In genomic region chr5:33431173-33432005, GRCm38 (mm10) we compare ENCODE assay signal across 9 mouse cellular contexts. TPM values are rescaled to one million over a fixed set of nuclear protein-coding genes. Genes with fewer than 3 reads are reported as not detected.
DNase-seq lines count a peak whose midpoint lies in the region; ATAC-seq and TF ChIP-seq lines count a peak whose summit lies in the region.
"Had no signal": no experiment of that assay in that cellular context is flagged by ENCODE, and none has a peak within 500 bp of the region (broad histone marks: within the 10 kb centered on the region; RNA-seq: fewer than 3 reads in every experiment).

No protein-coding gene starts in this region.

- H3K4me3 ChIP-seq in gastrocnemius, adult 2 months = peak overlapping the region; percentile 63
- H3K4me3 ChIP-seq in brown adipose tissue, adult 24 weeks (ENCODE audit: insufficient read depth, low read depth, low read length) = peak overlapping the region; percentile 43
- H3K4me3 ChIP-seq in hindbrain, embryonic 11.5 days (ENCODE audit: low read depth, low read length) = peak overlapping the region; percentile 30
- H3K4me3 ChIP-seq in midbrain, embryonic 14.5 days (replicated peaks; ENCODE audit: low read depth, low read length) = peak overlapping the region; percentile 17; the same call in 1 of the 2 replicates

- WGBS in hindbrain, embryonic 11.5 days = under 1% methylated on average over 77 of the region's 77 CpGs
- WGBS in midbrain, embryonic 14.5 days = under 1% methylated on average over 77 of the region's 77 CpGs

- no peaks in the 10 kb centered on the region for H3K36me3 ChIP-seq in hindbrain, embryonic 11.5 days (ENCODE audit: control insufficient read depth, insufficient read depth, low read length)
- no peaks in the 10 kb centered on the region for H3K36me3 ChIP-seq in midbrain, embryonic 14.5 days (ENCODE audit: control insufficient read depth, insufficient read depth, low read length)

- peaks cover 4% of the 10 kb centered on the region; the same call in 1 of the 2 replicates for H3K4me1 ChIP-seq in brown adipose tissue, adult 24 weeks (ENCODE audit: control insufficient read depth, insufficient read depth, insufficient read length, low read length)
- peaks cover 28% of the 10 kb centered on the region for H3K4me1 ChIP-seq in hindbrain, embryonic 11.5 days (replicated peaks; ENCODE audit: control insufficient read depth, insufficient read depth, low read length)
- peaks cover 16% of the 10 kb centered on the region for H3K4me1 ChIP-seq in midbrain, embryonic 14.5 days (ENCODE audit: control insufficient read depth, insufficient read depth, low read length)

- H3K9me3 ChIP-seq in hindbrain, embryonic 11.5 days (ENCODE audit: control insufficient read depth, low read length) = no peaks in the 10 kb centered on the region
- no peaks in the 10 kb centered on the region for H3K9me3 ChIP-seq in midbrain, embryonic 14.5 days (ENCODE audit: control insufficient read depth, low read length)

- H3K9ac ChIP-seq in hindbrain, embryonic 11.5 days (ENCODE audit: low read depth, low read length) = 0 out of 2 replicates have a peak overlapping the region, but pooled peaks have one; percentile 11
- no peak overlapping the region for H3K9ac ChIP-seq in midbrain, embryonic 14.5 days (replicated peaks; ENCODE audit: low read length)

- H3K4me2 ChIP-seq in hindbrain, embryonic 11.5 days (replicated peaks; ENCODE audit: low read depth, low read length) = peak overlapping the region; percentile 44
- H3K4me2 ChIP-seq in midbrain, embryonic 14.5 days (ENCODE audit: low read length) = peak overlapping the region; percentile 30

- ATAC-seq in hindbrain, embryonic 11.5 days (ENCODE audit: low FRiP score) = no peak
- ATAC-seq in midbrain, embryonic 14.5 days (ENCODE audit: low FRiP score, low TSS enrichment) = no peak

- H3K27ac ChIP-seq in gastrocnemius, adult 2 months = no peak overlapping the region
- no peak overlapping the region for H3K27ac ChIP-seq in brown adipose tissue, adult 24 weeks (replicated peaks; ENCODE audit: low read depth, low read length)
- H3K27ac ChIP-seq in hindbrain, embryonic 11.5 days (ENCODE audit: low read depth, low read length) = no peak overlapping the region
- no peak overlapping the region for H3K27ac ChIP-seq in midbrain, embryonic 14.5 days (replicated peaks; ENCODE audit: low read depth, low read length)

- TF ChIP-seq CTCF in gastrocnemius, adult 2 months (IDR thresholded peaks at IDR 0.05) = no peak

- intact Hi-C loops in gastrocnemius, adult 2 months (cut with DNase I) = no loop called here

- no peak for DNase-seq in gastrocnemius, adult 2 months
- DNase-seq in gastrocnemius, postnatal 4 days (ENCODE audit: low spot score in 2 of 2) = no peak
- DNase-seq in hindbrain, embryonic 11.5 days (ENCODE audit: low spot score) = peak; percentile 61
- DNase-seq in midbrain, embryonic 14.5 days = peak; percentile 44
- DNase-seq in urinary bladder, postnatal 14 days (ENCODE audit: low spot score) = no peak
- no peak for DNase-seq in thymus, postnatal 4 days
- DNase-seq in layer of hippocampus, adult 9-11 months = no peak

- peaks cover 89% of the 10 kb centered on the region for H3K27me3 ChIP-seq in hindbrain, embryonic 11.5 days (ENCODE audit: control insufficient read depth, insufficient read depth, low read length)
- peaks cover 97% of the 10 kb centered on the region for H3K27me3 ChIP-seq in midbrain, embryonic 14.5 days (ENCODE audit: control insufficient read depth, insufficient read depth, low read length)

RNA-seq across cellular contexts. Expression of gene Nkx1-1, which starts 2.4 kb away (rescaled TPM):
- total RNA-seq in gastrocnemius, adult 2 months (2021) = not detected
- total RNA-seq in gastrocnemius, postnatal 4 days (2021) = not detected
- not detected in 2 replicates for polyA plus RNA-seq in brown adipose tissue, adult 24 weeks (2012; ENCODE audit: insufficient read depth, insufficient read length, missing spikeins)
- 0.32 and 0.60 TPM in 2 replicates for polyA plus RNA-seq in hindbrain, embryonic 11.5 days (2014; fragmentation: Nextera tagmentation; extraction: Ambion mirVana)
- 0.49 and 0.70 TPM in 2 replicates for polyA plus RNA-seq in midbrain, embryonic 14.5 days (2014; fragmentation: Nextera tagmentation; extraction: Ambion mirVana)
- polyA plus RNA-seq: cortical plate, adult 2 months had no signal

RNA-seq across cellular contexts. Expression of gene Uvssa, which starts 53.0 kb away (rescaled TPM):
- 1 to 10 TPM; 2.9 to 3.4 TPM for total RNA-seq in gastrocnemius, adult 2 months (2021)
- 10 to 100 TPM in 1 of 2 experiments, 1 to 10 TPM in 1; 8.7 to 11.6 TPM for total RNA-seq in gastrocnemius, postnatal 4 days (2021)
- 3.6 and 3.9 TPM in 2 replicates for polyA plus RNA-seq in brown adipose tissue, adult 24 weeks (2012; ENCODE audit: insufficient read depth, insufficient read length, missing spikeins)
- 6.9 and 7.9 TPM in 2 replicates for polyA plus RNA-seq in hindbrain, embryonic 11.5 days (2014; fragmentation: Nextera tagmentation; extraction: Ambion mirVana)
- polyA plus RNA-seq in midbrain, embryonic 14.5 days (2014; fragmentation: Nextera tagmentation; extraction: Ambion mirVana) = 7.6 and 8.4 TPM in 2 replicates

Comparison
In these comparisons a context has a peak if more than half of its experiments do, and no peak if none do; other contexts are left out.
1. DNase-seq: peak in hindbrain, embryonic 11.5 days (single experiment) and midbrain, embryonic 14.5 days (single experiment); none in gastrocnemius, adult 2 months (single experiment), gastrocnemius, postnatal 4 days (0 of 2), urinary bladder, postnatal 14 days (single experiment), thymus, postnatal 4 days (single experiment) and layer of hippocampus, adult 9-11 months (single experiment).
2. Peak in every context shown above with its lines, with median percentiles within 50 percentile points of each other: H3K4me3 ChIP-seq.